Mouse (Mus musculus): ENCODE data around the gene Tcf25.

GRCm38 (mm10) chr8:123446799-123447198 lies 73.2 kb downstream of the Tcf25 start:
- TF ChIP-seq POLR2A (IDR thresholded peaks at IDR 0.05; ENCODE audit: extremely low read depth, insufficient read depth, low read length) (no peak), CTCF (IDR thresholded peaks at IDR 0.05; ENCODE audit: extremely low read depth, insufficient read depth, low read length) (no peak)
